Mouse (Mus musculus): ENCODE results near the gene A630001G21Rik.

Gene A630001G21Rik

GRCm38 (mm10) chr1:85766120-85766519 lies 12.3 kb downstream of the A630001G21Rik start:
- no peak for DNase-seq

DNA sequence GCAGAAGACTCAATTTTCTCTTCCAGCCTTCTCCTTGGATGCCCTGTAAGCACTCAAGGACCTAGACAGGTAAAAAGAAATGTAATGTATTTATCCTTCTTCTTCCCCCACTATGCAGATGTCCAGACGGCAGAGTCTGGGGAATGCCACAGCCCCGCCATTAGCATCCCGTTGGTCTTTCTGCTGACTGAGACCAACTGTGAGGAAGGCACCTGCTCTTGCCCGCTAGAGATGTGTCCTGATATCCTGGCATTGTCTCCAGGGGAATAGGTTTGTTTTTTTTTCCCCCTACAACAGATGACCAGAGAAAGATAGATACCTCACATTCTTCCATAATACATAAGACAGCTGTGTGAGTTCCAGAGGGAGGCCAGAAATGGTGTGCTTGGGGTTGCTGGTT lies 14.2 kb downstream of the A630001G21Rik start:
- no peak for DNase-seq

GRCm38 (mm10) chr1:85763386-85763785 lies 15.1 kb downstream of the A630001G21Rik start:
- no peak for DNase-seq

DNA sequence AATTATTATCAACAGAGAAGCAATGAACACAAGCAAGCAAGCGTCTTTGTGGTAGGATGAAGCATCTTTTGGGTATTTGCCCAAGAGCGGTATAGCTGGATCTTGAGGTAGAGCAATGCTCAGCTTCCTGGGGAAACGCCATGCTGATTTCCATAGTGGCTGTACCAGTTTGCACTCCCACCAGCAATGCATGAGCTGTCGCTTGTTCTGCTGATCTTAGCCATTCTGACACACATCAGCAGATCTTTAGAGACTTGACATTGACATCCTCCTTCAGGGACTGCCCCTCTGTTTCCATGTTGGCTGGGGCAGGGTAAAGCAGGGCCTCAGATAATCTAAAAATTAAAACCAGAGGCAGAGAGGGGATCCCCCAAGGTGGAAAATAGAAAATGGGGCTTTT lies 16.8 kb downstream of the A630001G21Rik start:
- no peak for DNase-seq

- no peak for DNase-seq
Measured at GRCm38 (mm10) chr1:85758969-85759293, 19.5 kb downstream of the A630001G21Rik start.

DNA sequence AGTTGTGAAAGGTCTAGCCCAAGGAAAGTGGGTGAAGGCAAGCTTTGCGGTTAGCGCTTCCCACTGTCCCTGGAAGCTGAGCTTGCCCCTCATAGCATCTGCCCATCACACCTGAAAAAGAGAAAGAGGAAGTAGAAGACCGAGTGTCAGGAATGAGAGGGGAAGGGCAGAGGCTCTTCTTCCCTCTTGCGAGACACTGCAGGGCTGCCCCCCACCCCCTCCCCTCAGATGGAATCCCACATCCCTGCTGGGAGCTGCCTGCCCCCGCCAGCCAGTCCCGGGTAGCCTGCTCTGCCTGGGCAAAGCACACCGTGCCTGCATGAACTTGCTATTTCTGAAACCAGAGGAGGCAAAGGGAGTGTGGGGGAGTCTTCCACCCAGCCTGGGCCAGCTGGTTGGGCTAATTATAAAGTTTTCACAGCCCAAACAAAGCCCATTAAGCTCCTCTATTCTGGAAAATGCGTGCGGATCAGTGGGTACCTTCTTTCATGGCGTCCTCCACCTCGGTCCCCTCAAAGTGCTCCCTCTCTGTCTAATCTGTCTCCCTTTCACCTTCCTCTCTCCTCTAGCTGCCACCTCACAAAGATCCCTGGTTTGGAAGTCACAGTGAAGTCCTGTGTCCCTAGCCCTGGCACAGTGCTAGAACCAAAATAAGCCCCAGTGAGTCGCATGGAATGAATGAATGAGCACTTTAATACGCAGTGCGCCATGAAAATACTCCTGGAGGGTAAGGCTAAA lies 20.0 kb downstream of the A630001G21Rik start:
- peak; percentile 18 for DNase-seq

GRCm38 (mm10) chr1:85757531-85758230 lies 20.8 kb downstream of the A630001G21Rik start:
- no peak for DNase-seq

GRCm38 (mm10) chr1:85751932-85752680 lies 26.3 kb downstream of the A630001G21Rik start:
- no peak for DNase-seq

DNA sequence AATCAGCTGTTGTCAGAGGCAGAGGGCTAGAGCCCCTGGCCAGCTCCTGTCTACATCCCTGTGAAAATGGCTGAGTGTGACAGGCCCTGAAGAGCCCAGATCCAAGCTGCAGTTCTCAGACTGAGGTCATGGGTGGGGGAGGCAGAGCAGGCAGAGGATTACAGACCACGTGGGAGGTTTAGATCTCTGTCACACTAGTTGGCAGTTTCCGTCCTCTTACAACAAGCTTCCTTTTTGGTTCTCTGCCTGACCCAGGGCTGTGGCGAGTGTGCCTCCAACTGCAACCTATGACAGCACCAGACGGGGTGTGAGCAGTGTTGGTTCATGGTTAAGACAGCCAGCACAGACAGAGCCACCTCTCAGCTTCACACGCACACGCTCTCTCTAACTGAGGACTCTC lies 26.9 kb downstream of the A630001G21Rik start:
- DNase-seq = peak; percentile 27

DNA sequence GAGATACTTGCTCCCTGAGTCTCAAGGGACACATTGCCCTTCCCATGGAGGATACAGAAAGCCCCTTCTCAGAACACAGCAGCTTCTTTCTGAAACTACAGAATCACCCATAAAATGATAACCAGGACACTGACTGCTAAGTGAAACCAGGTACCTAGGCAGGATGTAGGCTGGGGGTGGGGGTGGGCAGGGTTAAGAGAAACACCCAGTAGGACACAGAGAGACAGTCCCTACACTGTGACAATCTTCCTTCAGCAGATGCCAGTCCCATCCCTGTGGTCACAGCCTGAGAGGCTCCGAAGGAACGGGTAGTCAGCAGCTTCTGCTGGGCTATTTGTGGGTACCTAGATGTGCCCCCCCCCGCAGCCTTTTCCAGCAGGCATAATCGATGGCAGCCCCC lies 27.8 kb downstream of the A630001G21Rik start:
- no peak for DNase-seq

DNA sequence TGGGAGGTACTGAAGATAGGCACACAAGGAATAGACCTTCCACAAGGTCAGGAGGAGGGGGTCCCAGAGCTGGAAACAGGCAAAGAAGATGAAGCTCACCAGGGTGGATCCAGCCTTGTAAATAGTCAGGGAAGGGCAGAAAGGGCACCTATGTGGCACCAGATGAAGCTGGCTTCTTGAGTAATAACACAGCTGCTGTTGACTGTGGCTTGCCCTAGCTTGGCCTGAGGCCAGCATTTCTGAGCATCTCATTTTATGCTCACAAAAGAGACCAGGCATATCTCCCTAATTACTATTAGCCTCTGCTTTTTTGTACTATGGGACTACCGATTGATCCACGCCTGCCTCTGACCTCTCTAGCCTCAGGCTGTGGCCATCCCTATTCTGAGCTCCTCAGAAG lies 28.6 kb downstream of the A630001G21Rik start:
- DNase-seq = no peak

DNA sequence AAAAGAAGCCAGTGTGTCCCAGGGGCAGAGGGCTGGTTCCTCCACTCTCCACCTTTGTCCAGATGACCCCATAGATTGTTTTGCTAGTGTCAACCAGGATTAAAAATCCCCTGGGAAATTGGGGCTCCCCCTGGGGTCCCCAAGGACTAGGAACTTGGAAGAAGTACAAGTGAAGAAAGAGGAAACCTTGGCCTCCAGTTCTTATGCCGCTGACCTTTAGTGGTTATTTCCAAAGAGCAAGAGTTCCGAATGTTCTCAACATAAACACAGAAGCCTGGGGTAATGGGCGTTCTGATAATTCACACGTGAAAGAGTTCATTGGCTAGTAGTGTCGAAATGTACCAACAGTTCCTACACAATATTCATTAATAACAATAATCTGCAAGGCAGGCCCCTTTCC lies 31.9 kb downstream of the A630001G21Rik start:
- no peak for DNase-seq

- no peak for DNase-seq
Measured at GRCm38 (mm10) chr1:85744539-85744938, 33.9 kb downstream of the A630001G21Rik start.

GRCm38 (mm10) chr1:85742916-85743505 lies 35.4 kb downstream of the A630001G21Rik start:
- no peak for DNase-seq

DNA sequence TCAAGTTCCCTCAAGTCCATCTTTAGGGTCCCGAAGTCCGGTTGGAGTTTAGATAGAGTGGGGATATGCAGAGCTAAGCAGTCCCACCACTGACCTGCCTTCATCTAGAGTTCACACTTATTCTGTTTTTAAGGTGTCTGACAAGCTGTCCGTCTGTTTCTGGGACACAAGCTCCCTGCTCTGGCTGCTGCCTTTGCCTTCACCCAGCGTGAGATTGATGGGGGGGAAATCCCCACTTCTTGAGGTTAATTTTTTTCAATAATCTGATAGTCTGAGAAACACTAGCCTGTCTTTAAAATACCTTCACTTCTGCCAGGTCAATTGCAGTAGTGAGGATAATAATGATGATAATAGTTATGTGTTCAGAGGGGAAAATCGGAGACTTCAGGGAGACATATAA lies 36.1 kb downstream of the A630001G21Rik start:
- no peak for DNase-seq

DNA sequence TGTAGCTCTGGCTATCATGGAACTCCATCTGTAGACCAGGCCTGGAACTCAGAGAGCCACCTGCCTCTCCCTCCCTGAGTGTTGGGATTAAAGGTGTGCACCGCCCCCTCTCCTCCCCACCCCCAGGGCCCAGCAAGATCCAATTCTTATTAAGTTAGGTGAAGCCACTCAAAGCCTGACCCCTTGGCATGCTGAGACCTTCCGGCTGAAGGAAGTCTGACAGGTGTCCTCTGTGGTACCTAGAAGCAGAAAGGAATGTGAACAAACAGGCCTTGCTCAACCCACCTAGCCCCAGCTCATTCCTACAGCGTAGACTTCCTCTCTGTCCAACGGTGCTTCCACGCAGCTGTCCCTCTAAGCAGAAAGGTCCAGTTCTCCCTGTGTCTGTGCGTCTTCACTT lies 37.5 kb downstream of the A630001G21Rik start:
- DNase-seq = no peak

GRCm38 (mm10) chr1:85739819-85740218 lies 38.6 kb downstream of the A630001G21Rik start:
- DNase-seq = no peak

DNA sequence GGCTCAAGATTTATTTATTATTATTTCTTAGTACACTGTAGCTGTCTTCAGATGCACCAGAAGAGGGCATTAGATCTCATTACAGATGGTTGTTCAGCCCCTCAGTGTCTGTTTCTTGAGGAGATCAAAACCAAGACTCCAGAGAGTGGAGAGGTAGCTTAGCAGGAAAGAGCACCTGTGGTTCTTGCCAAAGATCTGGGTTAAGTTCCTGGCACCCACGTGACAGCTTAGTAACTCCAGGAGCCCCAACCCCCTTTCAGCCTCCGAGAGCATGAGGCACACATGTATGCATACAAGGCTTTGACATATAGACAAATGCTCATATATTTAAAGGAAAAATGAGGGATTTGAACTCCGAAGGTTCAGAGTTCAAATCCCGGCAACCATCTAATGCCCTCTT lies 39.4 kb downstream of the A630001G21Rik start:
- no peak for DNase-seq

DNA sequence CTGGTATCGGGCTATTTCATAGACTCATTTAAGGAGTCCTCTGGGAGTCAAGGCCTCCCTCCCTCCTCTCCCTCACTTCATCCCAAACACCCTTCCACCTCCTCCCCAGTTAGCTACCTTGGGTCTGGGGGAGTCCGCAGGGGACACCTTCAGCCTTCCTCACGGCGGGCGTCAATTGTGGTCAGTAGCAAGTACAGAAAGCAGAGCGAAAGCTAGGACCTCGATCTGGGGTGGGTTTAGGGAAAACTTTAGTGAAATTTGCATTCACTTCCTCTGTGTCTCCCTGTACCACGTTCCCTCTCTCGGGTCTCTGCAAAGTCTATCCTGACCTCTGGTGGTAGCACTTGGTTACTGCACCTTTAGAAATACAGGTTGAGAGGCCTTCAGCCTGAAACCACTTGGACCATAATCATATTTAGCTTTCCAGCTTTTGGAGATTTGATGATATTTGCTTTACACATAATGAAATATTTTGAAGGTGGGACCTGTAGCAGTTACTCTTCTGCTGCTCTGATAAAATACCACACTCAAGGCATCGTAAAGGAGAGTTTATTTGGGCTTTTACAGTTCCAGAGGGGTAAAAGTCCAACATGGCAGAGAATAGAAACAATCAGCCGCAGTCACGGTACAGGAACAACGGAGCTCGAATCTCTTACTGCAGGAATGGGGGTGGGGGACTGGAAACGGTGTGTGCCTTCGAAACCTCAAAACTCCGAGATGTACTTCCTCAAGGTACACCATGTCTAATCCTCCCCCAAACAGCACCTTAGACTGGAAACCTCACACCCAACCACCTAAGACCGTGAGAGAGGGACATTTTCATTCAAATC lies 41.9 kb downstream of the A630001G21Rik start:
- DNase-seq = peak; percentile 83

GRCm38 (mm10) chr1:85735463-85736123 lies 42.9 kb downstream of the A630001G21Rik start:
- peak; percentile 19 for DNase-seq

GRCm38 (mm10) chr1:85734511-85734910 lies 43.9 kb downstream of the A630001G21Rik start:
- no peak for DNase-seq

GRCm38 (mm10) chr1:85732581-85732980 lies 45.9 kb downstream of the A630001G21Rik start:
- DNase-seq = no peak
